Mouse (Mus musculus) kidney, adult 18-20 months (tissue): ENCODE measurements around the gene Vps13d.
A peak's percentile ranks its signal among the peaks of the same experiment; 100 is the strongest.

Source experiments
- DNase-seq: peaks from one replicate; pipeline ENCODE4 v3.0.0; 2021

Vps13d gene

GRCm38 (mm10) chr4:145147006-145147961 lies 47.5 kb downstream of the Vps13d start:
- DNase-seq: no peak

GRCm38 (mm10) chr4:145143533-145143932 lies 51.3 kb downstream of the Vps13d start:
- no peak for DNase-seq

GRCm38 (mm10) chr4:145136705-145137104 lies 58.1 kb downstream of the Vps13d start:
- DNase-seq: no peak

- DNase-seq: no peak
Measured at GRCm38 (mm10) chr4:145135473-145135872, 59.3 kb downstream of the Vps13d start.

- DNase-seq: no peak
Measured at GRCm38 (mm10) chr4:145130772-145131171, 64.0 kb downstream of the Vps13d start.

GRCm38 (mm10) chr4:145129956-145130548 lies 64.8 kb downstream of the Vps13d start:
- DNase-seq: peak; percentile 48

GRCm38 (mm10) chr4:145125463-145126220 lies 69.2 kb downstream of the Vps13d start:
- no peak for DNase-seq

GRCm38 (mm10) chr4:145124419-145124818 lies 70.4 kb downstream of the Vps13d start:
- no peak for DNase-seq

- no peak for DNase-seq
Measured at GRCm38 (mm10) chr4:145111641-145112040, 83.2 kb downstream of the Vps13d start.

GRCm38 (mm10) chr4:145110736-145111135 lies 84.1 kb downstream of the Vps13d start:
- no peak for DNase-seq

- no peak for DNase-seq
Measured at GRCm38 (mm10) chr4:145106796-145107195, 88.0 kb downstream of the Vps13d start.

- no peak for DNase-seq
Measured at GRCm38 (mm10) chr4:145105319-145105718, 89.5 kb downstream of the Vps13d start.

GRCm38 (mm10) chr4:145104917-145105316 lies 89.9 kb downstream of the Vps13d start:
- DNase-seq: no peak

- no peak for DNase-seq
Measured at GRCm38 (mm10) chr4:145103617-145104016, 91.2 kb downstream of the Vps13d start.

- no peak for DNase-seq
Measured at GRCm38 (mm10) chr4:145101823-145102718, 92.7 kb downstream of the Vps13d start.

GRCm38 (mm10) chr4:145099853-145100252 lies 95.0 kb downstream of the Vps13d start:
- DNase-seq: no peak

GRCm38 (mm10) chr4:145099344-145099743 lies 95.5 kb downstream of the Vps13d start:
- DNase-seq: no peak

GRCm38 (mm10) chr4:145097974-145098373 lies 96.8 kb downstream of the Vps13d start:
- no peak for DNase-seq

GRCm38 (mm10) chr4:145096481-145097039 lies 98.2 kb downstream of the Vps13d start:
- DNase-seq: no peak

GRCm38 (mm10) chr4:145086509-145086908 lies 108.3 kb downstream of the Vps13d start:
- no peak for DNase-seq

GRCm38 (mm10) chr4:145079324-145079723 lies 115.5 kb downstream of the Vps13d start:
- no peak for DNase-seq

GRCm38 (mm10) chr4:145074276-145074675 lies 120.5 kb downstream of the Vps13d start:
- no peak for DNase-seq
